Mouse (Mus musculus): Measurements from ENCODE around the gene Bsn.

DNA sequence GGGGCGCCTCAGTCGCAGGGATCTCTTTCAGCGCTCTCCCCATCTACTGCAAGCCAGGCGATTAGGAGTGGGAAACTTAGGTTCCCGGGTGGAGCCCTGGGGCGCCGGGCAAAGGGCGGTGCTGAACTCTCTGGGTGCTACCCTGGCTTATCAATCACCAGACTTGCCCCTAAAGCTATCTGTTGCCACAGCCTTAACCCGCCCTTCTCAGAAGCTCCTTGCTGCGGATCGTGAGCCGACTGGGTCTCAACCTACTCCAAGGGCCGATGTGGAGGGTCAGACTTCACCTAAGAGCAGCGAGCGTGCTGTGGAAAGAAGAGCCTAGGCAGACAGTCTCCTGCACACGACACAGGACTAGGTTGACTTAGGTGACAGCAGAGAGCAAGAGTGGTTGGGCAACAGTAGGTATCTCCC, 95.2 kb downstream of the Bsn start:
- TF ChIP-seq EP300 (IDR thresholded peaks at IDR 0.05) (no peak), CTCF (IDR thresholded peaks at IDR 0.05) (no peak)
